Mouse (Mus musculus) G1E (cell line): ENCODE results near the gene Phf8.

Experiments used
- CTCF ChIP-seq: IDR thresholded peaks from 2 replicates; pipeline ENCODE4 v1.5.1; 2012; ENCODE audit warnings: low read depth, low read length, inconsistent platforms, mixed read lengths
- GATA2 ChIP-seq: IDR thresholded peaks from 2 replicates; pipeline ENCODE4 v1.6.1; 2012; ENCODE audit warnings: low read depth, low read length, inconsistent platforms, borderline replicate concordance

DNA sequence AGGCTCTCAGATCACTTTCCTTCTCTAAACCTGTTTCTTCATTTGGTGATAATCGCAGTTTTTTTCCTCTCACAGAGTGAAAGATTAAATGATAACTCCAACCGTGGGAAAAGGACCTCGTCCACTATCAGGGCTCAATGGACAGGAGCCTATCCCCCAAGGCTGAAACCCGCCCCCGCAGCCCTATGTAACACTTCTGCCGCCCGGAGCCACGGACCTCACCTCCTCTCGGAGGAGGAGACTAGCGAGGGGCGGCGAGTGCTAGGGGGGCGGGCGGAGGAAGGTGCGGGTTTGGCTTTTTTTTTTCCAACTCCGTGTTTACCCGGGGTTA is 380 bp upstream of the Phf8 start:
- TF ChIP-seq CTCF (no peak), GATA2 (no peak)
